Mouse (Mus musculus): Measurements from ENCODE around the gene Usp32.

DNA sequence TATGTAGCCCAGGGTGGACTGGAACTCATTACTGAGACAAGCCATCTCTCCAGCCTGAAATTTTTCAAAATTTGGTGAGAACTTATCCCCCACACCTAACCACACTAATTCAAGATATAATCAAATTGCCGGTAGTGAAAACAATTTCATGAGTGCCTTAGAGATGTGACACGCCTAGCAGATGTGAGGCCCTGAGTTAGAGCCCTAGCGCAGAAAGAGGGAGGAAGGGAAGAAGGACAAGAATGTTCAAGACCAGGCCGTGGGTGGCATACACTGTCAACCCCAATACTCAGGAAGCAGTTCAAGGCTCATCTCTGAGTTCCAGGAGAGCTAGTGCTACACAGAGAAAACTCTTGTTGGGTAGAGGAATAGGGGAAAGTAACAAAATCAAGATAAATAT, 72.1 kb downstream of the Usp32 start:
- TF ChIP-seq CTCF (conservative IDR thresholded peaks at IDR 0.05; ENCODE audit: insufficient read depth, insufficient read length, low read depth, low read length) (no peak), POLR2A (IDR thresholded peaks at IDR 0.05; ENCODE audit: low read depth, low read length) (no peak)
